Mouse (Mus musculus) neural tube, embryonic 11.5 days (tissue): ENCODE results near the gene Kif3c. TPM values are rescaled to one million over a fixed set of nuclear protein-coding genes. Genes with fewer than 3 reads are reported as not detected.

Experiments used
- ATAC-seq: fragments of 200-750 bp; cut with Nextera tagmentation; 2 replicates; pipeline ENCODE4 v1.8.0; 2017; ENCODE audit warnings: moderate number of reproducible peaks, mild to moderate bottlenecking, moderate TSS enrichment, moderate library complexity; ENCODE audit not compliant: insufficient read depth, low FRiP score, low TSS enrichment
- DNase-seq: peaks from one replicate; pipeline ENCODE4 v3.0.0-alpha.2; 2015; ENCODE audit warnings: low spot score
- H3K27ac ChIP-seq: fragments of 300-500 bp; sonication (generic); 2 replicates; pipeline ENCODE4 v1.5.1; 2014; ENCODE audit warnings: low read depth, mild to moderate bottlenecking, low read length
- H3K27me3 ChIP-seq: fragments of 300-500 bp; sonication (generic); 2 replicates; pipeline ENCODE4 v1.6.1; 2014; ENCODE audit warnings: mild to moderate bottlenecking, low read length, mixed read lengths; ENCODE audit not compliant: control insufficient read depth, insufficient read depth
- H3K36me3 ChIP-seq: fragments of 300-500 bp; sonication (generic); 2 replicates; pipeline ENCODE4 v1.6.1; 2014; ENCODE audit warnings: mild to moderate bottlenecking, low read length, moderate library complexity, mixed read lengths; ENCODE audit not compliant: control insufficient read depth, insufficient read depth
- H3K4me1 ChIP-seq: fragments of 300-500 bp; sonication (generic); 2 replicates; pipeline ENCODE4 v1.6.1; 2014; ENCODE audit warnings: low read length, mixed read lengths; ENCODE audit not compliant: control insufficient read depth, insufficient read depth
- H3K4me2 ChIP-seq: fragments of 300-500 bp; sonication (generic); 2 replicates; pipeline ENCODE4 v1.6.1; 2014; ENCODE audit warnings: low read depth, mild to moderate bottlenecking, moderate library complexity
- H3K4me3 ChIP-seq: fragments of 300-500 bp; sonication (generic); 2 replicates; pipeline ENCODE4 v1.5.1; 2014; ENCODE audit warnings: low read depth, low read length
- H3K9ac ChIP-seq: fragments of 300-500 bp; sonication (generic); 2 replicates; pipeline ENCODE4 v1.6.1; 2014; ENCODE audit warnings: mild to moderate bottlenecking, low read length
- H3K9me3 ChIP-seq: fragments of 300-500 bp; sonication (generic); 2 replicates; pipeline ENCODE4 v1.6.1; 2016; ENCODE audit warnings: low read length; ENCODE audit not compliant: control insufficient read depth
- WGBS: fragments of 180-500 bp; shearing (Covaris S2); extraction: QIAGEN DNeasy Blood & Tissue Kit; methylation state at CpG from one replicate; pipeline ENCODE4 v1.1.7; 2014; 5-methylcytosine and 5-hydroxymethylcytosine counted together
- polyA plus RNA-seq: library from polyadenylated mRNA; unstranded; fragments of >200 nt; fragmentation: Nextera tagmentation; extraction: Ambion mirVana; gene quantifications from 2 replicates; pipeline ENCODE4 v1.2.1, GENCODE M21; 2014

The Kif3c gene
- polyA plus RNA-seq, 1 experiment from 2014 or later, result 42.9 TPM

DNA sequence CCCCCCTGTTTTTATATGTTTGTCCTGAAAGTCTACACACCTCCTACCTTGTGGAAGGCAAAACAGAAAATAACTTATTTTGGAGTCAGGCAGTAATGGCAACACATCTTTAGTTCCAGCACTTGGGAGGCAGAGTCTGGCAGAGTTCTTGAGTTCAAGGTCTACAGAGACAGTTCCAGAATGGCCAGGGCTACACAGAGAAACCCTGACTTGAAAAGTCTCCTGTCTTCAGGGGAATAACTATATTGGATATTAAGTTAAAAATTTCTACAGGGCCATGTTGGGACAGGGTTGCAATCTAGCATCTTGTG is 65.5 kb downstream of the Kif3c start:
- no peaks in the 10 kb centered on the region for H3K9me3 ChIP-seq
- H3K36me3 ChIP-seq, result no peaks in the 10 kb centered on the region
- no peak overlapping the region for H3K4me3 ChIP-seq
- H3K27ac ChIP-seq, result no peak overlapping the region
- no peaks in the 10 kb centered on the region for H3K27me3 ChIP-seq
- no peak overlapping the region for H3K9ac ChIP-seq
- DNase-seq (no peak), ATAC-seq (no peak)
- H3K4me2 ChIP-seq, result no peak overlapping the region
- H3K4me1 ChIP-seq, result 0 out of 2 replicates have a peak, but pooled peaks cover 3% of the 10 kb centered on the region

DNA sequence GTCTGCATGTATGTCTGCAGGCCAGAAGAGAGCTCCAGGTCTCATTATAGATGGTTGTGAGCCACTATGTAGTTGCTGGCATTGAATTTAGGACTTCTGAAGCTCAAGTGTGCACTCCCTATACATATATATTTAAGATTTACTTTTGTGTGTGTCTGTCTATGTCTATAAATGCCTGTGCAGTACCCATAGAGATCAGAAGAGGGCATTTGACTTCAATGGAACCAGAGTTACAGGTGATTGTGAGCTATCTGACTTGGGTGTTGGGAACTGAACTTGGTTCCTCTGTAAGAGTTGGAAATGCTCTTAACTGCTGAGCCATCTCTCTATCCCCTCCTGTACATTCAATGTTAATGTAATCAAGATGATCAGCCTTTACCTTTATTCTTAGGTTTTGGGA is 66.1 kb downstream of the Kif3c start:
- no peak overlapping the region for H3K9ac ChIP-seq
- no peak overlapping the region for H3K4me3 ChIP-seq
- H3K27ac ChIP-seq, result no peak overlapping the region
- no peaks in the 10 kb centered on the region for H3K27me3 ChIP-seq
- H3K4me2 ChIP-seq, result no peak overlapping the region
- no peak for ATAC-seq
- DNase-seq, result no peak
- H3K4me1 ChIP-seq, result no peaks in the 10 kb centered on the region
- no peaks in the 10 kb centered on the region for H3K36me3 ChIP-seq
- H3K9me3 ChIP-seq, result no peaks in the 10 kb centered on the region

DNA sequence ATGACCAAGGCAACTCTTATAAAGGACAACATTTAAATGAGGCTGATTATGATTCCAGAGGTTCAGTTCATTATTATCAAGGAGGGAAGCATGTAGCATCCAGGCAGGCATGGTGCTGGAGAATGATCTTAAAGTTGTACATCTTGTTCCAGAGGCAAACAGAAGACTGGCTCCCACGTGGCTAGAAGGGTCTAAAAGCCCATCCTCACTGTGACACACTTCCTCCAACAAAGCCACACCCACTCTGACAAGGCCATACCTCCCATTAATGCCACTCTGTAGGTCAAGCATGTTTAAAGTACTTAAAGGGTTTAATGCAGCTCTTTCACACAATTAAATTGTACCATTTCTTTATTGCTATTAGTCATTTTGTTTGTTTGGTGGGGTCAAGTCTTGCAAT is 68.8 kb downstream of the Kif3c start:
- Histone ChIP-seq H3K4me1 (no peaks in the 10 kb centered on the region), H3K4me2 (no peak overlapping the region), H3K27ac (no peak overlapping the region), H3K4me3 (no peak overlapping the region), H3K36me3 (no peaks in the 10 kb centered on the region), H3K9me3 (no peaks in the 10 kb centered on the region), H3K27me3 (no peaks in the 10 kb centered on the region), H3K9ac (no peak overlapping the region)
- DNase-seq, result no peak
- ATAC-seq, result no peak
- 65% methylated on average over 1 of the region's 1 CpGs for WGBS

DNA sequence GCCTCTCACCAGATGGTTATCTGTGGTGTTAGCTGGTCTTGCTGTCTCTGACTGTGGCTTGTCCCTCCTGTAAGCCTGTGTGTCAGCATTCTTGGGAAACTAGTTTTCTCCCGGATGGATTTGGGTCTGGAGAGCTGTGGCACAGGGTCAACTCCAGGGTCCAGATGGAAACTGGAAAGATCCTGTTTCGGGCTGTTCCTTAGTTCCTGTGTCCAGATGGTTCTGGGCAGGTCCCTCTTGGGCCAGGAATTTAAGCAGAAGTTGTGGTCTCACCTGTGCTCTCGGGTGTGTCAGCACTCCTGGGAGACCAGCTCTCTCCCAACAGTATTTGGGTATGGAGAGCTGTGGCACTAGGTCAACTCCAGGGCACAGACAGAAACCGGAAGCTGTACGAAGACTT is 71.5 kb downstream of the Kif3c start:
- Histone ChIP-seq H3K9ac (no peak overlapping the region), H3K27me3 (no peaks in the 10 kb centered on the region), H3K9me3 (no peaks in the 10 kb centered on the region), H3K4me2 (no peak overlapping the region), H3K36me3 (no peaks in the 10 kb centered on the region), H3K4me1 (no peaks in the 10 kb centered on the region), H3K4me3 (no peak overlapping the region), H3K27ac (no peak overlapping the region)
- DNase-seq (no peak), ATAC-seq (no peak)
- WGBS, result 94% methylated on average over 5 of the region's 5 CpGs

DNA sequence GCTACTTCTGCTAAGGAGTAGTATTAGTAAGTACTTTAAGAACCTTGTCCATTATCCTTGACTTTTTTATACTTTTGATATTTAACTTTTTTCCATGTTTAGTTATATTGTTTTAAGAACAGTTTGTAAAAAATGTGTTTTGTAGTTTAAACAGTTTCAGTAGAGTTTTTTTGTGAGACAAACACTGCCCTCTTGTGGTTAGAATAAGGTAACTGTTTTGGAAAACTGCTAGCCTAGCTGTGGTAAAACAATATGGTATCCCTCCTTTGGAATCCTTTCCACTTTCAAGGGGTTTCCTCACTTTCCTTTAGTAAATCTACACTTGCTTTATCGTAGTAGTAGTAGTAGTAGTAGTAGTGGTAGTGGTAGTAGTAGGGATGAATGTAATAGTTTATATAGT is 72.9 kb downstream of the Kif3c start:
- Histone ChIP-seq H3K4me1 (no peaks in the 10 kb centered on the region), H3K4me3 (no peak overlapping the region), H3K36me3 (no peaks in the 10 kb centered on the region), H3K9ac (no peak overlapping the region), H3K9me3 (no peaks in the 10 kb centered on the region), H3K4me2 (no peak overlapping the region), H3K27ac (no peak overlapping the region), H3K27me3 (no peaks in the 10 kb centered on the region)
- ATAC-seq (no peak), DNase-seq (no peak)
- WGBS, result 96% methylated on average over 1 of the region's 1 CpGs

DNA sequence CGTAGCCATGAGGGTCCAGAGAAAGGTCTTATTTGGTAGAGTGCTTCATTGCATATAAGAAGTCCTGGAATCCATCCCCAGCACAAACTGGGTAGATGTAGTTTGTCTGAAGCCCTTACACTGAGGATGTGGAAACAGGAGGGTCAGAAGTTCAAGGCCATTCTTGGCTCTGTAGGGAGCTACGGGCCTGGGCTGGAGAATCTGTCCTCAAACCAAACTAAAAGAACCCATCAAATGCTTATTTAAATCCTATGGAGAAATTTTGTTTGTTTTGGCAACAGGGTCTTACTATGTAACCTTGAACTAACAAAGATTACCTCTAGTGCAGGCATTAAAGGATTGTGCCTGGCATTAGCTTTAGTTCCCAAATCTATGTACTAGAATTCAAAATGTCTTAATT is 76.0 kb downstream of the Kif3c start:
- no peak overlapping the region for H3K4me2 ChIP-seq
- WGBS, result 86% methylated on average over 2 of the region's 2 CpGs
- H3K36me3 ChIP-seq, result 0 out of 2 replicates have a peak, but pooled peaks cover 3% of the 10 kb centered on the region
- ATAC-seq (no peak), DNase-seq (no peak)
- H3K4me1 ChIP-seq, result no peaks in the 10 kb centered on the region
- H3K4me3 ChIP-seq, result no peak overlapping the region
- H3K9ac ChIP-seq, result no peak overlapping the region
- H3K27ac ChIP-seq, result no peak overlapping the region
- H3K27me3 ChIP-seq, result no peaks in the 10 kb centered on the region
- no peaks in the 10 kb centered on the region for H3K9me3 ChIP-seq

DNA sequence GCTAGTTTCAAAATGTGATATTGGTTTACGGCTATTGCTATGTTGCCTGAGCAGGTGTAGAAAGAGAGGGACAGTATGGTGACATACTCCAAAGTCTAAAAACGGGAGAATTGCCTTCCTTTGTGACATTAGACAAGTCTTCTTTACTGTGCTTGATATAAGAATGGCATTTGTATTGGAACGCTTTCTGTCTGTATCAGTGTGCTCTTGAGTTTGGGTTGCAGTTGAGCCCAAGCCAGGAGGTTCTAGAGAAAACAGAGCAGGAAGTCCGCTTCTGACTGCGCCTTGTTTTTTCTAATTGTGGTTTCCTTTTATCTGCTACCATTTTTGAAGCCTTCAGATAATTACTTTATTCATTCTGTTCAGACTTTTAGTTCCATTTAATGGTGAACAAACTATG is 76.4 kb downstream of the Kif3c start:
- H3K4me3 ChIP-seq, result no peak overlapping the region
- no peak overlapping the region for H3K27ac ChIP-seq
- no peaks in the 10 kb centered on the region for H3K4me1 ChIP-seq
- WGBS, result 85% methylated on average over 5 of the region's 5 CpGs
- H3K36me3 ChIP-seq, result 0 out of 2 replicates have a peak, but pooled peaks cover 3% of the 10 kb centered on the region
- no peak for ATAC-seq
- no peak overlapping the region for H3K4me2 ChIP-seq
- no peak for DNase-seq
- no peaks in the 10 kb centered on the region for H3K27me3 ChIP-seq
- no peaks in the 10 kb centered on the region for H3K9me3 ChIP-seq
- no peak overlapping the region for H3K9ac ChIP-seq

DNA sequence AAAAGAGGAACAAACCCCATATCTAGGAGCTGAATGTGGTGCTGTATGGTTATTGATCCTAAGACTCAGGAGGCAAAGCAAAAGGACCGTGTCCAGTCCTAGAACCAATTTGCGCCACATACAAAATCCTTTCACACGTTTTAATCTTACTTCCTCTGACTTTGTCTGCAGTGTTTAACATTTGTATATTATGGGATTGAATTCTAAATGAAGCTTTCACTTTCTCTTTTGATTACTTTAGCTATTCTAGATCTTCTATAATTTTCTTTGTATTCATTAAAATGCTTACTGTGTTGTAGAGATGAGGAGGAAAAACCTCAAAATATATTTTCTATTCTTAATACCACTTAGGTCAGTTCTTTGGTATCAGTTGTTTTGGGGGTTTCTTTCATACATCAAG is 88.6 kb downstream of the Kif3c start:
- no peak overlapping the region for H3K4me2 ChIP-seq
- H3K4me1 ChIP-seq, result no peaks in the 10 kb centered on the region
- H3K4me3 ChIP-seq, result no peak overlapping the region
- no peaks in the 10 kb centered on the region for H3K9me3 ChIP-seq
- no peak overlapping the region for H3K27ac ChIP-seq
- ATAC-seq (no peak), DNase-seq (no peak)
- no peaks in the 10 kb centered on the region; the same call in 1 of the 2 replicates for H3K36me3 ChIP-seq
- H3K9ac ChIP-seq, result no peak overlapping the region
- 91% methylated on average over 3 of the region's 3 CpGs for WGBS
- H3K27me3 ChIP-seq, result no peaks in the 10 kb centered on the region
